Mouse (Mus musculus) C2C12 (cell line): Measurements from ENCODE around the gene Aldh3b3. TPM values are rescaled to one million over a fixed set of nuclear protein-coding genes. Genes with fewer than 3 reads are reported as not detected.

Experiments used
- H3K27me3 ChIP-seq: one replicate; pipeline ENCODE4 v1.6.1; 2011; ENCODE audit not compliant: control insufficient read depth, insufficient read depth, insufficient read length
- H3K36me3 ChIP-seq: one replicate; pipeline ENCODE4 v1.6.1; 2011; ENCODE audit not compliant: control insufficient read depth, insufficient read depth
- H3K4me3 ChIP-seq: one replicate; pipeline ENCODE4 v1.5.1; 2011; ENCODE audit warnings: mild to moderate bottlenecking, control low read depth; ENCODE audit not compliant: poor library complexity, insufficient read depth, severe bottlenecking
- H3K79me2 ChIP-seq: one replicate; pipeline ENCODE4 v1.6.1; 2011; ENCODE audit not compliant: control insufficient read depth, insufficient read depth
- H3K79me3 ChIP-seq: one replicate; pipeline ENCODE4 v1.6.1; 2011; ENCODE audit warnings: low read depth, control low read depth
- H3ac ChIP-seq: one replicate; pipeline ENCODE3; 2011; ENCODE audit warnings: low read depth; ENCODE audit not compliant: control insufficient read depth, insufficient read length
- CEBPB ChIP-seq: IDR thresholded peaks from one replicate; pipeline ENCODE4 v1.6.1; 2011; ENCODE audit warnings: low read depth, mild to moderate bottlenecking, control low read depth, moderate library complexity
- CTCF ChIP-seq: IDR thresholded peaks from one replicate; pipeline ENCODE4 v1.5.1; 2011; ENCODE audit not compliant: control insufficient read depth, insufficient read depth, insufficient read length
- FOSL1 ChIP-seq: IDR thresholded peaks from one replicate; pipeline ENCODE4 v1.8.0; 2011; ENCODE audit warnings: mild to moderate bottlenecking, low read length; ENCODE audit not compliant: poor library complexity, insufficient read depth, severe bottlenecking
- MAX ChIP-seq: IDR thresholded peaks from one replicate; pipeline ENCODE4 v1.6.1; 2011; ENCODE audit warnings: mild to moderate bottlenecking, control low read depth
- MYOD1 ChIP-seq: IDR thresholded peaks from one replicate; pipeline ENCODE4 v1.6.1; 2011; ENCODE audit warnings: low read depth; ENCODE audit not compliant: control insufficient read depth, insufficient read length
- MYOG ChIP-seq: IDR thresholded peaks from one replicate; pipeline ENCODE4 v1.6.1; 2011; ENCODE audit not compliant: control insufficient read depth, insufficient read length; ENCODE audit errors: extremely low read depth
- USF1 ChIP-seq: IDR thresholded peaks from one replicate; pipeline ENCODE4 v1.6.1; 2011; ENCODE audit warnings: low read depth, mild to moderate bottlenecking, control low read depth, moderate library complexity
- polyA plus RNA-seq: library from polyadenylated mRNA; unstranded; fragments of >200 nt; fragmentation: generic; extraction: Trizol; gene quantifications from one replicate; pipeline ENCODE4 v1.2.1, GENCODE M21; 2012; ENCODE audit warnings: missing spikeins

The Aldh3b3 gene
- polyA plus RNA-seq, 1 experiment: not detected

GRCm38 (mm10) chr19:3997231-3997630 lies 38.8 kb downstream of the Aldh3b3 start:
- H3K27me3 ChIP-seq: peaks cover 13% of the 10 kb centered on the region
- H3K79me2 ChIP-seq: no peaks in the 10 kb centered on the region
- H3ac ChIP-seq: no peak overlapping the region
- no peak for TF ChIP-seq MAX
- TF ChIP-seq FOSL1: no peak
- TF ChIP-seq CEBPB: no peak
- TF ChIP-seq MYOG: no peak
- TF ChIP-seq USF1: no peak
- no peak for TF ChIP-seq CTCF
- no peaks in the 10 kb centered on the region for H3K79me3 ChIP-seq
- no peaks in the 10 kb centered on the region for H3K36me3 ChIP-seq
- no peak overlapping the region for H3K4me3 ChIP-seq

- no peaks in the 10 kb centered on the region for H3K79me3 ChIP-seq
- no peaks in the 10 kb centered on the region for H3K79me2 ChIP-seq
- no peak overlapping the region for H3K4me3 ChIP-seq
- H3ac ChIP-seq: no peak overlapping the region
- no peak for TF ChIP-seq MAX
- no peak for TF ChIP-seq CEBPB
- TF ChIP-seq CTCF: no peak
- TF ChIP-seq MYOD1: no peak
- no peak for TF ChIP-seq FOSL1
- no peak for TF ChIP-seq USF1
- TF ChIP-seq MYOG: no peak
- no peaks in the 10 kb centered on the region for H3K36me3 ChIP-seq
- H3K27me3 ChIP-seq: peaks cover 2% of the 10 kb centered on the region
These were observed 39.9 kb downstream of the Aldh3b3 start for GRCm38 (mm10) chr19:3998335-3998734.

GRCm38 (mm10) chr19:3999121-3999730 lies 40.8 kb downstream of the Aldh3b3 start:
- Histone ChIP-seq H3K79me3 (no peaks in the 10 kb centered on the region), H3K27me3 (no peaks in the 10 kb centered on the region), H3K36me3 (no peaks in the 10 kb centered on the region), H3ac (no peak overlapping the region), H3K79me2 (no peaks in the 10 kb centered on the region), H3K4me3 (no peak overlapping the region)
- TF ChIP-seq MAX: no peak
- no peak for TF ChIP-seq CTCF
- TF ChIP-seq FOSL1: no peak
- TF ChIP-seq MYOG: no peak
- TF ChIP-seq MYOD1: no peak
- no peak for TF ChIP-seq CEBPB
- TF ChIP-seq USF1: no peak

GRCm38 (mm10) chr19:4000119-4000900 lies 41.9 kb downstream of the Aldh3b3 start, which contains the start of the genes Nudt8 and Gm49405:
TSS of gene Nudt8 (plus strand) at chr19:4000580.
TSS of gene Gm49405 (plus strand) at chr19:4000626.
- Histone ChIP-seq H3K27me3 (no peaks in the 10 kb centered on the region), H3ac (peak within 1 kb of the TSS; percentile 76), H3K79me2 (no peaks in the 10 kb centered on the region), H3K79me3 (no peaks in the 10 kb centered on the region), H3K4me3 (peak within 1 kb of the TSS; percentile 69), H3K36me3 (peaks cover 2% of the 10 kb centered on the region)
- TF ChIP-seq MYOD1: no peak
- TF ChIP-seq CTCF: peak; percentile 50
- no peak for TF ChIP-seq CEBPB
- TF ChIP-seq MAX: peak; percentile 53

- Histone ChIP-seq H3ac (peak overlapping the region; percentile 76), H3K79me3 (no peaks in the 10 kb centered on the region), H3K27me3 (no peaks in the 10 kb centered on the region), H3K36me3 (peaks cover 8% of the 10 kb centered on the region), H3K4me3 (peak overlapping the region; percentile 69), H3K79me2 (no peaks in the 10 kb centered on the region)
- TF ChIP-seq FOSL1: no peak
- no peak for TF ChIP-seq MAX
- no peak for TF ChIP-seq USF1
- TF ChIP-seq MYOG: no peak
- no peak for TF ChIP-seq CEBPB
- no peak for TF ChIP-seq CTCF
- no peak for TF ChIP-seq MYOD1
These were observed 42.6 kb downstream of the Aldh3b3 start for GRCm38 (mm10) chr19:4000949-4001525.
